Mouse (Mus musculus) embryonic facial prominence, embryonic 10.5 days (tissue): ENCODE data around the gene H2bfm. TPM values are rescaled to one million over a fixed set of nuclear protein-coding genes. Genes with fewer than 3 reads are reported as not detected.
"Not testable (repeated sequence)": the region's sequence is repeated elsewhere in the genome, so short reads cannot be mapped to it uniquely, and the experiment has no call there.

Experiments used
- DNase-seq: peaks from one replicate; pipeline ENCODE4 v3.0.0-alpha.2; 2017; ENCODE audit warnings: low spot score
- H3K27ac ChIP-seq: fragments of 300-500 bp; sonication (generic); replicated peaks from 2 replicates; pipeline ENCODE4 v1.5.1; 2016; ENCODE audit warnings: mild to moderate bottlenecking
- H3K27me3 ChIP-seq: fragments of 300-500 bp; sonication (generic); replicated peaks from 2 replicates; pipeline ENCODE4 v1.6.1; 2016; ENCODE audit warnings: low read depth, mild to moderate bottlenecking; ENCODE audit not compliant: poor library complexity, severe bottlenecking
- H3K36me3 ChIP-seq: fragments of 300-500 bp; sonication (generic); replicated peaks from 2 replicates; pipeline ENCODE4 v1.6.1; 2016; ENCODE audit warnings: mild to moderate bottlenecking, moderate library complexity
- H3K4me1 ChIP-seq: fragments of 300-500 bp; sonication (generic); 2 replicates; pipeline ENCODE4 v1.6.1; 2016
- H3K4me3 ChIP-seq: fragments of 300-500 bp; sonication (generic); 2 replicates; pipeline ENCODE4 v1.5.1; 2016; ENCODE audit warnings: mild to moderate bottlenecking, moderate library complexity
- H3K9me3 ChIP-seq: fragments of 300-500 bp; sonication (generic); 2 replicates; pipeline ENCODE4 v1.6.1; 2016; ENCODE audit warnings: mild to moderate bottlenecking
- WGBS: fragments of 180-500 bp; shearing (Covaris S2); methylation state at CpG from one replicate; pipeline ENCODE4 v1.1.7; 2016; 5-methylcytosine and 5-hydroxymethylcytosine counted together
- polyA plus RNA-seq: library from polyadenylated mRNA; unstranded; fragments of >200 nt; fragmentation: Nextera tagmentation; extraction: Ambion mirVana; gene quantifications from 2 replicates; pipeline ENCODE4 v1.2.1, GENCODE M21; 2016

H2bfm gene
- polyA plus RNA-seq = not detected in 2 replicates

DNA sequence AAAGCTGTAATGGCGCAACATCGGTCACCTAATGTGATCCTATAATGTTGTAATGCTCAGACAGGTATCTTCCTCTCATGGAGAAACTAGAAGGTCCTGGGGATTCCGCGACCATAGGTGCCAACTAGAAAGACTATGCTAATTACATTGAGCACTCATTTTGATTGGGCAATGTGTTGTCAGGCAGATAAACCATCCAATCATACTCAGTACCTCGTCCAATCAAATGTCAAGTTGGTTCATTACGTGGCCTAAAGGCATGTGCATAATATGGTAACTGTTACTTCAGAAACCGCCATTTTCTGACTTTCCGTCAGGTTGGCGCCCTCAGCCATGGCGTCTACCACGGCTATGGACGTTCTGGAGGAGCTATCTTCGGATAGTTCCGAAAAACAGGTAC is at the start of gene H2bfm:
TSS of gene H2bfm (plus strand) at position 295 of the 400 bp plus-strand sequence.
- Histone ChIP-seq H3K4me3 (no peak within 1 kb of the TSS), H3K36me3 (no peaks in the 10 kb centered on the region), H3K27ac (no peak within 1 kb of the TSS), H3K27me3 (no peaks in the 10 kb centered on the region), H3K4me1 (no peaks in the 10 kb centered on the region), H3K9me3 (peaks cover 2% of the 10 kb centered on the region; the same call in 1 of the 2 replicates)
- DNase-seq = no peak
- 89% methylated on average over 14 of the region's 14 CpGs for WGBS

DNA sequence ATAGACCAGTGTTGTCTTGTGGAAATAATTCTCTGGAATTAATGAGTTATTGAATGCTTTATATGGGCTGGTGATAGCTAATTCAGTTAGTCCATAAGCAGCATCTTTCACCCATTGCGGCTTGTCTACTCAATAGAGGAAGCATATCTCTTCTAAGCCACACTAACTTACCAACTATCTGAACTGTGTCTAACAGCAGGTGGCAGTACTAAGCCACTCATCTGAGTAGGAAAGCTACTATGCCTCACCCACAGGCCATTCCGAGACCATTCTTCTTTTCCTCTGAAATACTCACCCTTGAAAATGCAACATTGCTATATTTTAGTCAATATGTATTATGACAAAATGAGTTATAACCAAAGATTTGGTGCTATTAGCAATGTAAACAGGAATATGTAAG is 31.4 kb upstream of the H2bfm start:
- H3K27me3 ChIP-seq = 0 out of 2 replicates have a peak, but pooled peaks cover 5% of the 10 kb centered on the region
- peak; percentile 8 for DNase-seq
- H3K27ac ChIP-seq = no peak overlapping the region
- H3K4me1 ChIP-seq = no peaks in the 10 kb centered on the region
- no peaks in the 10 kb centered on the region for H3K36me3 ChIP-seq
- H3K9me3 ChIP-seq = no peaks in the 10 kb centered on the region
- H3K4me3 ChIP-seq = no peak overlapping the region
- 65% methylated on average over 2 of the region's 2 CpGs for WGBS

DNA sequence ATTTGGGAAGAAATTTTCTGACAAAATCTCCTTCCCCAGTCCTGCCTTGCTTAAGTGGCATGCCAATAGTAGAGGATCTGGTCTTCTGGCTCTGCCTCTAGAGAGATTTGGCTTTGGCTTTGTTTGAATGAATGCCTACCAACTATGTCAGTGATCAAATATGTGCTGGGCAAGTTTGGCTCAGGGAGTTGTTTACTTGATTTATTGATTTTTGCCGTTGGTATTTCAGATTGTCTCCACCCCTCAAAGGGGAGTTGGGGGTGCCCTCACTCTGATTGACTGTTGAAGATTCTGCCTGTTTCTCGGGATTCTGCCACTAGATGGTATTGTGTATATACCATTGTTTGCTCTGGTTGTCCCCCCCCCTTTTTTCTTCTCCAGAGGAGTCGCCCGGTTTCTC is 22.8 kb upstream of the H2bfm start:
- no peak for DNase-seq
- Histone ChIP-seq H3K27me3 (no peaks in the 10 kb centered on the region), H3K9me3 (no peaks in the 10 kb centered on the region), H3K27ac (no peak overlapping the region), H3K4me1 (no peaks in the 10 kb centered on the region), H3K4me3 (no peak overlapping the region), H3K36me3 (no peaks in the 10 kb centered on the region)
- 67% methylated on average over 4 of the region's 4 CpGs for WGBS

DNA sequence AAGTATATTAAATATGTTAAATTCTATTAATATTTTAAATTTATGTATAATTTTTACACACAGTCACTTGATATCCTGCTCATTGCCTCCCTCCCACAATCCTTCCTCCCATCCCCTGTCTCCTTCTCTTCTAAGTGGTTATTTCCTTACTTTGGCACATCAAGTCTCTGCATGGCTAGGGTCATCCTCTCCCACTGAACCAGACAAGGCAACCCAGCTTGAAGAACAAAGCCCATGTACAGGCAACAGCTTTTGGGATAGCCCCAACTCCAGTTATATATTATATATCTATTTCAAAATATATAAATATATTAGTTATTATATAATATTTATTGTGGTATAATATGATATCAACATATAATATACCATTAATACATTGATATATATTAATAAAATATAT is 1.3 kb upstream of the H2bfm start:
- Histone ChIP-seq H3K4me3 (no peak overlapping the region), H3K9me3 (peaks cover 2% of the 10 kb centered on the region; the same call in 1 of the 2 replicates), H3K27ac (no peak overlapping the region), H3K36me3 (no peaks in the 10 kb centered on the region), H3K4me1 (no peaks in the 10 kb centered on the region), H3K27me3 (no peaks in the 10 kb centered on the region)
- DNase-seq = no peak

DNA sequence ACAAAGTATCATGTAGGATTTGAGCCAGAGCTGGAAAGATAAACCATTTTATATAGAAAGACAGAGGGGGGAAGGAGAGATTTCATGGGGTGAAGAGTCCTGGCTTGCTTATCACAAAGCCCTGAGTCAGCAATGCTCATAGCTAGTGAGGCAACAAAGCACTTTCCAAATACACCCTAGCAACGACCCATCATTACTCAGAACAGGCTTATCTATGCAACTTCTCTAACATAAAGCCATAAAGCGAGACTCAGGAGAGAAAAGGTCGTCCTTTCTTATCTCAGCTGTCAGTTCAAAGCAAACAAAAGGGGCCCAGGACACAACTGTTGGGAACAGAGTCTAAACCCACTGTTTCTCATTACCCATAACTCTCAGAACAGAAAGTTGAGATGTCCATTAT is 10.9 kb downstream of the H2bfm start:
- Histone ChIP-seq H3K36me3 (no peaks in the 10 kb centered on the region), H3K9me3 (no peaks in the 10 kb centered on the region), H3K27me3 (peaks cover 4% of the 10 kb centered on the region; the same call in 1 of the 2 replicates), H3K4me3 (no peak overlapping the region), H3K27ac (no peak overlapping the region), H3K4me1 (no peaks in the 10 kb centered on the region)
- 51% methylated on average over 3 of the region's 3 CpGs for WGBS
- no peak for DNase-seq

DNA sequence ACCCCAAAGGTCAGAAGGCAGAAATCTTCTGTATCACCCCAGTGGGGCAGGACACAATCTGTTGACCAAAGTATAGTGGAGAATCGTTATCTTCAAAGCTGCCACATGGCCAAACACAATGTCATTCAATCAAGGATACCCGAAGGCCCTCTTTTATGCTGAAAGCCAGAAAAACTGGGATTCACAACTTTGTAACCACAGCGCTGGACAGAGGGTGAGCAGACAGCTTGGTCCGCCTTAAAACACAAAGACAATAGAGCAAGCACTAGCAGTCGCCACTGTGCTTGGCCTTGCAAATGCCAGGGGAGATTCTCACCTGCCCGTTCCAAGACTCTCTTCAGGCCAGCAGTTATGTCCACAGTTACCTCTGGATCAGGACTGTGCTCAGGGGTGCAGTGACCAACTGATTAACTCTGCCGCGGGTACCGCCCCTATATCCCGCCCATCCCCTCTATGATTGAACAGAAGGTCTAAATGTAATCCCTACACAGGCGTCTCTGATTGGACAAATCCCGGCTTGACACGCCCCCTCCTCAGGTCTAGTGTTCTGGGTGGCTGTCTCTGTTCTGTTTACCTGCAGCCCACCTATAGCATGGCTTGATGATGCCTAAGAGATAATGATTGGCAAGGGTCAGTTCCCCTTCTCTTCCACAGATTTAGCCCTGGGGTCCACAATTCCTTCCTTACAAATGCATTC is 30.6 kb downstream of the H2bfm start:
- H3K4me3 ChIP-seq = peak overlapping the region; percentile 53
- not testable (repeated sequence) for H3K9me3 ChIP-seq, H3K27ac ChIP-seq, H3K4me1 ChIP-seq, H3K27me3 ChIP-seq, H3K36me3 ChIP-seq
- 30% methylated on average over 13 of the region's 13 CpGs for WGBS
- peak; percentile 76 for DNase-seq

DNA sequence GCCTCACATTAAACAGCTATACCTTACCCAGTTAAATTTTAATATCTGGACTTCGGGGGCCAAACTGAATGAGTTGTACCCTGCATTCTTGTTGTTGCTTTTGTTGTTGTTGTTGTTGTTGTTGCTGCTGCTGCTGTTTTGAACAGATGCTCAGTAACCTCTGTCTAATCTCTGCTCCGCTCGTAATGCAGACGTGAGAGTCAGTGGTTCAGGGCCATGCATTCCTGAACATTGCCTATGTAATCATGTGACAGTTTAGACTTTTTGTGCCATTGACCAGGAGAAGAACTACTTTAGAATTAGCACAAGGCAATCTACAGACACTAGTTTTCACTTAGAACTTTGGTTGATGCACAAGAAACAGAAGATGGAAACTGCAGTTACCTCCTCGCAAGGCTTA is 31.2 kb downstream of the H2bfm start:
- not testable (repeated sequence) for H3K36me3 ChIP-seq, DNase-seq, H3K9me3 ChIP-seq, H3K4me1 ChIP-seq, H3K27me3 ChIP-seq, H3K27ac ChIP-seq
- 61% methylated on average over 5 of the region's 5 CpGs for WGBS
- peak overlapping the region; percentile 53 for H3K4me3 ChIP-seq

DNA sequence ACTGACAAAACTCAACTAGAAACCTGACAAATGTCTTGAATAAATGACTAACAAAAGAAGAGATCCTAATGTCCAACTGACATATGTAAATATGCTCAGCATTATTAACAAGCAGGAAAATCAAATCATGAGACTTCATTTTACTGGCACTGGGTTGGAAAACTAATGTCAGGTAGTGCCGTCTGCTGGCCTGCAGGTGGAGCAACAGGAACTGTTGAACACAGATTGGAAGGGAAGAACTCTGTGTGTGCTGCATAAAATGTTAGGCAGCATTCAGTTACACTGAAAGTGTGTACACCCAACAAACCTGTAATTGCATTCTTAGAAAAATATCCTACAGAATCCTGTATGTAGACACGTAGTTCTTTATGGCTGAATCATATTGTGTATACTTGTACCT is 32.6 kb downstream of the H2bfm start:
- Histone ChIP-seq H3K4me1 (no peaks in the 10 kb centered on the region), H3K9me3 (no peaks in the 10 kb centered on the region), H3K4me3 (no peak overlapping the region), H3K36me3 (no peaks in the 10 kb centered on the region), H3K27ac (no peak overlapping the region), H3K27me3 (no peaks in the 10 kb centered on the region)
- DNase-seq = no peak
- 33% methylated on average over 2 of the region's 2 CpGs for WGBS

DNA sequence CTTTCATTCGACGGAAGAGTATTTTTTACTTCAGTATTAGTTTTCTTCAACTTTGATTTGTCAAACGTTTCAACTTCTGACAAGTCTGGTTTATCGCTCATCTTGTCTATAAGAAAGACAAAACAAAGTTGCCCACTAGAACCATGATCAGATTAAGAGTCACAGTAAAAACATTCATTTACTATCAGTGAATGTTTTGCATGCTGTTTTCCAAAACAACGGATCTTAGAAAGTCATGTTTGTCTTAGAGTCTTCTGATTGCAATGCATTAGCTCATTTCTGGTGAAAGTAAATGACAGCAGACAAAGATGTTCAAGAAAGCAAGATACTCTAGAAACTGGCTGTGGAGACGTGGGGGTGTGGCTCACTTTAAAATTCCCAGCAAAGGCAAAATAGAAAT is 48.3 kb downstream of the H2bfm start, which contains the start of gene Tmsb15b2:
TSS of gene Tmsb15b2 (minus strand) at position 101 of the 400 bp plus-strand sequence.
- not testable (repeated sequence) for H3K27me3 ChIP-seq, H3K27ac ChIP-seq, H3K9me3 ChIP-seq, DNase-seq, H3K36me3 ChIP-seq, H3K4me1 ChIP-seq
- peak within 1 kb of the TSS; percentile 58 for H3K4me3 ChIP-seq
- WGBS = 88% methylated on average over 6 of the region's 6 CpGs

DNA sequence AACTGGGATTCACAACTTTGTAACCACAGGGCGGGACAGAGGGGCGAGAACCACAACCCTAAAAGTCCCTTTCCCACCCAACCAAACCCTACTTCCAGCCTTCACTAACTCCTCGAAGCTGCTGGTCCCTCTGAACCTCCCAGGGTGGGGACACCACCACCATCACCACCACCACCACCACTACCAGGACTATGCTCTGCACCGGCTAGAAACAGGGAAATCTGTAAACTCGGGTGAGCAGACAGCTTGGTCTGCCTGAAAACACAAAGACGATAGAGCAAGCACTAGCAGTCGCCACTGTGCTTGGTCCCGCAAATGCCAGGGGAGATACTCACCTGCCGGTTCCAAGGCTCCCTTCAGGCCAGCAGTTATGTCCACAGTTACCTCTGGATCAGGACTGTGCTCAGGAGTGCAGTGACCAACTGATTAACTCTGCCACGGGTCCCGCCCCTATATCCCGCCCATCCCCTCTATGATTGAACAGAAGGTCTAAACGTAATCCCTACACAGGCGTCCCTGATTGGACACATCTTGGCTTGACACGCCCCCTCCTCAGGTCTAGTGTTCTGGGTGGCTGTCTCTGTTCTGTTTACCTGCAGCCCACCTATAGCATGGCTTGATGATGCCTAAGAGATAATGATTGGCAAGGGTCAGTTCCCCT is 49.4 kb downstream of the H2bfm start, which contains the start of the genes Tmsb15l and Tmsb15b1:
TSS of gene Tmsb15l (minus strand) at position 446 of the 661 bp plus-strand sequence.
TSS of gene Tmsb15b1 (minus strand) at position 451 of the 661 bp plus-strand sequence.
- no peaks in the 10 kb centered on the region for H3K9me3 ChIP-seq
- H3K4me1 ChIP-seq = no peaks in the 10 kb centered on the region
- peak within 1 kb of the TSS; percentile 58 for H3K4me3 ChIP-seq
- DNase-seq = peak; percentile 81
- H3K27me3 ChIP-seq = no peaks in the 10 kb centered on the region
- 21% methylated on average over 15 of the region's 15 CpGs for WGBS
- no peak within 1 kb of the TSS for H3K27ac ChIP-seq
- no peaks in the 10 kb centered on the region for H3K36me3 ChIP-seq

Other genes starting within 250 kb of the H2bfm start
- gene Tceal1, start 219.3 kb upstream of the H2bfm start, polyA plus RNA-seq = 7.1 and 7.2 TPM in 2 replicates
- gene Morf4l2, start 183.6 kb upstream of the H2bfm start, polyA plus RNA-seq = 573 and 588 TPM in 2 replicates
- gene Glra4, start 147.2 kb upstream of the H2bfm start, polyA plus RNA-seq = 0.08 TPM in 1 of 2 replicates, not detected in the other
- 11.4 and 11.7 TPM in 2 replicates for gene Plp1, start 104.7 kb upstream of the H2bfm start, polyA plus RNA-seq
- gene Rab9b, start 58.6 kb upstream of the H2bfm start, polyA plus RNA-seq = 0.35 and 0.56 TPM in 2 replicates
- gene Tmsb15b2, start 48.2 kb downstream of the H2bfm start, polyA plus RNA-seq = 50.6 and 62.9 TPM in 2 replicates
- gene Tmsb15l, start 49.5 kb downstream of the H2bfm start, polyA plus RNA-seq = 4.7 and 5.7 TPM in 2 replicates
- gene Tmsb15b1, start 49.5 kb downstream of the H2bfm start, polyA plus RNA-seq = 22.7 and 25.2 TPM in 2 replicates
- 32.5 and 39.2 TPM in 2 replicates for gene Zcchc18, start 65.8 kb downstream of the H2bfm start, polyA plus RNA-seq
- gene Slc25a53, start 111.0 kb downstream of the H2bfm start, polyA plus RNA-seq = 14.0 and 14.3 TPM in 2 replicates
- gene Fam199x, start 122.3 kb downstream of the H2bfm start, polyA plus RNA-seq = 16.6 and 16.9 TPM in 2 replicates
- not detected in 2 replicates for gene Esx1, start 194.8 kb downstream of the H2bfm start, polyA plus RNA-seq